Mouse (Mus musculus) activated CD4-positive, CD25-positive, alpha-beta regulatory T cell, adult 9 weeks (primary cell): ENCODE measurements around the gene Rpgrip1l. TPM values are rescaled to one million over a fixed set of nuclear protein-coding genes. Genes with fewer than 3 reads are reported as not detected.

Source experiments
- polyA plus RNA-seq: library from polyadenylated mRNA; unstranded; fragments of 100-300 nt; shearing (Covaris generic); gene quantifications from one replicate; pipeline ENCODE4 v1.2.1, GENCODE M21; 2017

The Rpgrip1l gene
- 3.4 TPM for polyA plus RNA-seq

DNA sequence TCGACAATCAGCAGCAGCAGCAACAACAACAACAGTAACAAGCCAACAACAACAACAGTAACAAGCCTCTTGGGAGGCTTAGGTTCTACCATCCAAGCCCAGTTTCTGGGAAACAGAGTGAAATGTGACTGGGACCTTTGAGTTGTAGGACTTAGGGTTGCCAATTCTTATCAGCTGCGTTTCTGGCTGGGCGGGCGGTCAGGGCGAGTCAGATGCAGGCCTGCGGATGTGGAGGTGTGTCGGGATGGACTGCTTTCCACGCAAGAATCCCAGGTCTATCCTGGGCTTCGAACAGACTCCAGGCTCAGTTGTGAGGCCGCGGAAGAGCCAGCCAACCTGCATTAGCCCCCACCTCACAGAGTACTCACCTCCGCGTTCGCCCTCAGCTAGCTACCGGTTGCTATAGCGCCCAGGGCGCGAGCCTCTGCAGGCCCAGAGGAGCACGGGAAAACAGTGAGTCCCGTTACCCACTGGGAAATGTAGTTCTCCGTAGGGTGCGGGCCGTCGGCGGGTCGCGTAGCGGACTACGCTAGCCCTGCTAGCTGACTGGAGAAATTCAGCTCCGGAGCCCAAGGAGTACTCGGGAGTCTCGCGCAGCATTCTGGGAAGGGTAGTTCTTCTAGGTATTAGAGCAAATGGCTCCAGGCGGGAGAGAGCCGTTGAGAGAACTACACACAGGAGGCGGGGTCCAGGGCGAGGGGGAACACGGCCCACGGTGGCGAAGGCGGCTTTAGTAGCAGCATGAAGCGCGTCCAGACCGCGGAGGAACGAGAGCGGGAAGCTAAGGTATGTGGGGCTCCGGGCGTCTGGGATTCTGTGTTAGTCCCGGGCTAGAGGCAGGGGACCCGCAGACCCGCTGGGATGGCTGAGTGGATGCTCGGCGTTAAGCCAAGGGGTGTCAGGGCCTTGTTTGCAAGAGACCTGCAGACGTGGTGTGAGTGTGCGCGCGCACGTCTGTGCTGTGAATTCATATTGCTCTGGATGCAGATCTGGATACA is at the start of gene Rpgrip1l, which contains the start of gene Fto:
Gene Rpgrip1l, minus strand, starts transcription at position 428 of the 998 bp plus-strand sequence.
Gene Fto, plus strand, starts transcription at position 691 of the 998 bp plus-strand sequence.

DNA sequence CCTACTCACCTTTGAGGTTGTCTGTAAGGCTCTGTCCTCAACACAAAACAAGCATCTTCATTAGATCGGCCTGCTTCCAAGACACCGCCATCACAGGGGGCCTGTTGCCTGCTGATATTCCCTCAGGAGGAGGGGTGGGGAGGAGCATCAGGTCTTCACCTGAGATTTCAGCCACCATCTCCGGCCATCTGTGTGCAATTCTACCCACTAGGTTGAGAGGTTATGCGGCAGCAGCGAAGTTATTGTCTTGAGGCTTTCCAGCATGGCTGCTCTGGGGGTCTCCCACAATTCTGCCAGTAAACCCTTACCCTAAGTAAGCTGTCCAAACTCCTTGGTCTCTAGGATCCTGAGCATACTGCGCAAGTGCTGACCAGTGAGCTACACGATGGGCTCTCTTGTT is 113.2 kb downstream of the Rpgrip1l start, which contains the start of gene Aktip:
Gene Aktip, minus strand, starts transcription at position 101 of the 400 bp plus-strand sequence.

Other genes starting within 250 kb of the Rpgrip1l start
- gene Rbl2, start 243.2 kb downstream of the Rpgrip1l start, polyA plus RNA-seq: 123 TPM
- 37.8 TPM for gene Aktip, start 113.3 kb downstream of the Rpgrip1l start, polyA plus RNA-seq
- gene Fto, start 263 bp upstream of the Rpgrip1l start, polyA plus RNA-seq: 66.4 TPM